Mouse (Mus musculus) limb, embryonic 11.5 days (tissue): ENCODE data around the gene Trpc5. TPM values are rescaled to one million over a fixed set of nuclear protein-coding genes. Genes with fewer than 3 reads are reported as not detected.

Source experiments
- ATAC-seq: fragments of 200-750 bp; cut with Nextera tagmentation; 2 replicates; pipeline ENCODE4 v1.8.0; 2017; ENCODE audit warnings: low read depth; ENCODE audit not compliant: insufficient number of reproducible peaks, low FRiP score, low TSS enrichment
- DNase-seq: peaks from one replicate; pipeline ENCODE4 v3.0.0-alpha.2; 2015; ENCODE audit warnings: low spot score
- H3K27ac ChIP-seq: fragments of 300-500 bp; sonication (generic); replicated peaks from 2 replicates; pipeline ENCODE4 v1.5.1; 2014; ENCODE audit warnings: low read depth, mild to moderate bottlenecking, low read length
- H3K27me3 ChIP-seq: fragments of 300-500 bp; sonication (generic); 2 replicates; pipeline ENCODE4 v1.6.1; 2014; ENCODE audit warnings: mild to moderate bottlenecking, low read length, mixed read lengths; ENCODE audit not compliant: control insufficient read depth, insufficient read depth
- H3K36me3 ChIP-seq: fragments of 300-500 bp; sonication (generic); 2 replicates; pipeline ENCODE4 v1.6.1; 2014; ENCODE audit warnings: mild to moderate bottlenecking, low read length, moderate library complexity, mixed read lengths; ENCODE audit not compliant: control insufficient read depth, insufficient read depth
- H3K4me1 ChIP-seq: fragments of 300-500 bp; sonication (generic); 2 replicates; pipeline ENCODE4 v1.6.1; 2014; ENCODE audit warnings: low read length, mixed read lengths; ENCODE audit not compliant: control insufficient read depth, insufficient read depth
- H3K4me2 ChIP-seq: fragments of 300-500 bp; sonication (generic); 2 replicates; pipeline ENCODE4 v1.6.1; 2014; ENCODE audit warnings: low read depth, mild to moderate bottlenecking, moderate library complexity; ENCODE audit not compliant: severe bottlenecking
- H3K4me3 ChIP-seq: fragments of 300-500 bp; sonication (generic); 2 replicates; pipeline ENCODE4 v1.5.1; 2014; ENCODE audit warnings: low read depth, low read length
- H3K9ac ChIP-seq: fragments of 300-500 bp; sonication (generic); 2 replicates; pipeline ENCODE4 v1.6.1; 2014; ENCODE audit warnings: mild to moderate bottlenecking, low read length
- H3K9me3 ChIP-seq: fragments of 300-500 bp; sonication (generic); 2 replicates; pipeline ENCODE4 v1.6.1; 2016; ENCODE audit warnings: low read length; ENCODE audit not compliant: control insufficient read depth
- WGBS: fragments of 180-500 bp; shearing (Covaris S2); extraction: QIAGEN DNeasy Blood & Tissue Kit; methylation state at CpG from one replicate; pipeline ENCODE4 v1.1.7; 2014; 5-methylcytosine and 5-hydroxymethylcytosine counted together
- polyA plus RNA-seq: library from polyadenylated mRNA; unstranded; fragments of >200 nt; fragmentation: Nextera tagmentation; extraction: Ambion mirVana; gene quantifications from 2 replicates; pipeline ENCODE4 v1.2.1, GENCODE M21; 2014

The Trpc5 gene
- polyA plus RNA-seq, 1 experiment from 2014 or later = 0.05 TPM

- H3K27ac ChIP-seq = no peak overlapping the region
- no peak overlapping the region for H3K9ac ChIP-seq
- ATAC-seq (no peak), DNase-seq (no peak)
- no peak overlapping the region for H3K4me2 ChIP-seq
- H3K9me3 ChIP-seq = no peaks in the 10 kb centered on the region
- no peaks in the 10 kb centered on the region for H3K36me3 ChIP-seq
- no peak overlapping the region for H3K4me3 ChIP-seq
- no peaks in the 10 kb centered on the region for H3K4me1 ChIP-seq
- 75% methylated on average over 2 of the region's 3 CpGs for WGBS
- no peaks in the 10 kb centered on the region for H3K27me3 ChIP-seq
These were observed 43.2 kb downstream of the Trpc5 start for GRCm38 (mm10) chrX:144644756-144645155.

GRCm38 (mm10) chrX:144612753-144613152, 75.2 kb downstream of the Trpc5 start:
- no peaks in the 10 kb centered on the region for H3K4me1 ChIP-seq
- 69% methylated on average over 4 of the region's 4 CpGs for WGBS
- no peaks in the 10 kb centered on the region for H3K9me3 ChIP-seq
- DNase-seq (no peak), ATAC-seq (no peak)
- H3K36me3 ChIP-seq = no peaks in the 10 kb centered on the region
- no peak overlapping the region for H3K9ac ChIP-seq
- 0 out of 2 replicates have a peak, but pooled peaks cover 2% of the 10 kb centered on the region for H3K27me3 ChIP-seq
- H3K4me2 ChIP-seq = no peak overlapping the region
- no peak overlapping the region for H3K4me3 ChIP-seq
- H3K27ac ChIP-seq = no peak overlapping the region

- H3K4me3 ChIP-seq = no peak overlapping the region
- no peaks in the 10 kb centered on the region for H3K27me3 ChIP-seq
- DNase-seq (no peak), ATAC-seq (no peak)
- no peak overlapping the region for H3K9ac ChIP-seq
- no peak overlapping the region for H3K27ac ChIP-seq
- H3K4me2 ChIP-seq = no peak overlapping the region
- WGBS = 75% methylated on average over 1 of the region's 1 CpGs
- H3K9me3 ChIP-seq = no peaks in the 10 kb centered on the region
- H3K36me3 ChIP-seq = no peaks in the 10 kb centered on the region
- no peaks in the 10 kb centered on the region for H3K4me1 ChIP-seq
These were observed 151.5 kb downstream of the Trpc5 start for GRCm38 (mm10) chrX:144536431-144536830.

- H3K27me3 ChIP-seq = no peaks in the 10 kb centered on the region
- H3K9ac ChIP-seq = no peak overlapping the region
- no peaks in the 10 kb centered on the region for H3K36me3 ChIP-seq
- H3K9me3 ChIP-seq = no peaks in the 10 kb centered on the region
- H3K4me2 ChIP-seq = no peak overlapping the region
- no peaks in the 10 kb centered on the region for H3K4me1 ChIP-seq
- ATAC-seq (no peak), DNase-seq (no peak)
- H3K4me3 ChIP-seq = no peak overlapping the region
- WGBS = 83% methylated on average over 7 of the region's 7 CpGs
- no peak overlapping the region for H3K27ac ChIP-seq
These were observed 161.9 kb downstream of the Trpc5 start for GRCm38 (mm10) chrX:144526042-144526441.

GRCm38 (mm10) chrX:144523239-144523638, 164.7 kb downstream of the Trpc5 start:
- Histone ChIP-seq H3K9ac (no peak overlapping the region), H3K27ac (no peak overlapping the region), H3K4me3 (no peak overlapping the region), H3K4me2 (no peak overlapping the region), H3K36me3 (no peaks in the 10 kb centered on the region), H3K27me3 (no peaks in the 10 kb centered on the region), H3K4me1 (no peaks in the 10 kb centered on the region), H3K9me3 (no peaks in the 10 kb centered on the region)
- WGBS = 85% methylated on average over 5 of the region's 5 CpGs
- ATAC-seq (no peak), DNase-seq (no peak)

GRCm38 (mm10) chrX:144491394-144491793, 196.6 kb downstream of the Trpc5 start:
- ATAC-seq (no peak), DNase-seq (no peak)
- Histone ChIP-seq H3K4me1 (no peaks in the 10 kb centered on the region), H3K36me3 (no peaks in the 10 kb centered on the region), H3K27ac (no peak overlapping the region), H3K4me2 (no peak overlapping the region), H3K9me3 (no peaks in the 10 kb centered on the region), H3K9ac (no peak overlapping the region), H3K4me3 (no peak overlapping the region), H3K27me3 (no peaks in the 10 kb centered on the region)
- 77% methylated on average over 1 of the region's 1 CpGs for WGBS

GRCm38 (mm10) chrX:144464416-144464815, 223.6 kb downstream of the Trpc5 start:
- no peaks in the 10 kb centered on the region for H3K4me1 ChIP-seq
- H3K9me3 ChIP-seq = no peaks in the 10 kb centered on the region
- ATAC-seq = no peak
- 88% methylated on average over 2 of the region's 2 CpGs for WGBS
- H3K36me3 ChIP-seq = no peaks in the 10 kb centered on the region
- DNase-seq = no peak
- 0 out of 2 replicates have a peak, but pooled peaks cover 4% of the 10 kb centered on the region for H3K27me3 ChIP-seq
- no peak overlapping the region for H3K4me2 ChIP-seq
- H3K4me3 ChIP-seq = no peak overlapping the region
- H3K9ac ChIP-seq = no peak overlapping the region
- no peak overlapping the region for H3K27ac ChIP-seq

- no peak within 1 kb of the TSS for H3K4me2 ChIP-seq
- DNase-seq (no peak), ATAC-seq (no peak)
- H3K27ac ChIP-seq = no peak within 1 kb of the TSS
- no peaks in the 10 kb centered on the region for H3K27me3 ChIP-seq
- no peaks in the 10 kb centered on the region for H3K4me1 ChIP-seq
- no peak within 1 kb of the TSS for H3K9ac ChIP-seq
- WGBS = 82% methylated on average over 5 of the region's 5 CpGs
- H3K9me3 ChIP-seq = no peaks in the 10 kb centered on the region
- H3K4me3 ChIP-seq = no peak within 1 kb of the TSS
- H3K36me3 ChIP-seq = no peaks in the 10 kb centered on the region
These were observed 231.7 kb downstream of the Trpc5 start, which contains the start of gene Trpc5os for GRCm38 (mm10) chrX:144456281-144456680. TSS of gene Trpc5os (plus strand) at chrX:144456581.

GRCm38 (mm10) chrX:144423848-144424247, 264.1 kb downstream of the Trpc5 start:
- WGBS = 84% methylated on average over 3 of the region's 3 CpGs
- no peak overlapping the region for H3K27ac ChIP-seq
- H3K36me3 ChIP-seq = no peaks in the 10 kb centered on the region
- no peaks in the 10 kb centered on the region for H3K9me3 ChIP-seq
- no peak overlapping the region for H3K4me3 ChIP-seq
- no peak overlapping the region for H3K4me2 ChIP-seq
- no peaks in the 10 kb centered on the region for H3K4me1 ChIP-seq
- no peak for ATAC-seq
- H3K27me3 ChIP-seq = no peaks in the 10 kb centered on the region
- H3K9ac ChIP-seq = no peak overlapping the region
- no peak for DNase-seq
